Mouse (Mus musculus) MEL (cell line): Measurements from ENCODE around the gene Tmem202.

ENCODE experiments used
- BHLHE40 ChIP-seq: IDR thresholded peaks from 2 replicates; pipeline ENCODE4 v1.6.1; 2012; ENCODE audit warnings: low read depth, mild to moderate bottlenecking, inconsistent platforms, low read length, improper control_type of control experiment, borderline replicate concordance
- CTCF ChIP-seq, 3 experiments: IDR thresholded peaks in 2 of 3; conservative IDR thresholded peaks in 1 of 3; 2 replicates each; pipeline ENCODE4 v1.5.1; 2011 to 2012; ENCODE audit warnings: low read length in 3 of 3, low read depth in 2 of 3, mild to moderate bottlenecking in 2 of 3, improper control_type of control experiment in 1 of 3, inconsistent platforms in 1 of 3, mixed read lengths in 1 of 3, moderate library complexity in 1 of 3; ENCODE audit not compliant: control insufficient read depth in 1 of 3, insufficient read depth in 1 of 3, poor library complexity in 1 of 3, severe bottlenecking in 1 of 3
- EP300 ChIP-seq, 2 experiments: IDR thresholded peaks; 2 replicates each; pipeline ENCODE4 v1.6.1; 2011; ENCODE audit warnings: improper control_type of control experiment in 2 of 2, low read length in 2 of 2, low read depth in 1 of 2, mild to moderate bottlenecking in 1 of 2
- POLR2A ChIP-seq, 2 experiments: IDR thresholded peaks; 2 replicates each; pipeline ENCODE4 v1.6.1; 2011 to 2012; ENCODE audit warnings: low read length in 2 of 2, mild to moderate bottlenecking in 2 of 2, control low read depth in 1 of 2, improper control_type of control experiment in 1 of 2, low read depth in 1 of 2, moderate library complexity in 1 of 2; ENCODE audit not compliant: control insufficient read depth in 1 of 2, insufficient read depth in 1 of 2, poor library complexity in 1 of 2
- SMC3 ChIP-seq: IDR thresholded peaks from 2 replicates; pipeline ENCODE4 v1.6.1; 2011; ENCODE audit warnings: low read depth, low read length, improper control_type of control experiment

GRCm38 (mm10) chr9:59537651-59538050, 2.0 kb downstream of the Tmem202 start:
- TF ChIP-seq CTCF (IDR thresholded peaks at IDR 0.05 in 2 of 3, conservative IDR thresholded peaks at IDR 0.05 in 1 of 3; ENCODE audit: control insufficient read depth in 1 of 3, insufficient read depth in 1 of 3, low read depth in 2 of 3, low read length in 3 of 3, poor library complexity in 1 of 3, severe bottlenecking in 1 of 3) (no peak), POLR2A (IDR thresholded peaks at IDR 0.05; ENCODE audit: control insufficient read depth in 1 of 2, insufficient read depth in 1 of 2, low read depth in 1 of 2, low read length in 2 of 2, poor library complexity in 1 of 2) (no peak), SMC3 (no peak), EP300 (IDR thresholded peaks at IDR 0.05; ENCODE audit: low read depth in 1 of 2, low read length in 2 of 2) (no peak), BHLHE40 (no peak)
